Mouse (Mus musculus): Measurements from ENCODE around the gene R3hdm4.

GRCm38 (mm10) chr10:79860079-79860911 is 60.7 kb downstream of the R3hdm4 start:
- no peak for TF ChIP-seq EP300 (IDR thresholded peaks at IDR 0.05; ENCODE audit: low read depth)
- TF ChIP-seq CTCF (IDR thresholded peaks at IDR 0.05; ENCODE audit: low read depth) = no peak
